Mouse (Mus musculus): ENCODE data around the gene Hecw1.

DNA sequence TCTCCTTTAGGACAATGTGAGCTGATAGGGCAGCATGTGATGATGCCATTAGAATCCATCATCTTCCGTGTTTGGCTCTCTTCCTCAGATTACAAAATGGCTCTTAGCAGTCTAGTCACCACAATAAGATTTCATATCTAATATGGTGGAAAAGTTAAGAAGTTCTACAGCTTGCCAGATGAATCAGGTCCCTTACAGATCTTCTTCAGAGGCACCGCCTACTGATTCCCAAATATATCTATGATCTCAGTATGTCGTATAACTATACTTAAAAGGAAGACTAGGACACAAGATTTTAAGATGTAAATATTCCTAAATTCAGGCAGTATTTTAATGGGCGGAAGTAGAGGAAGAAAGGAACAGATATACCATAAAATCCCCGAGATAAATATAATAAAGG lies 16.3 kb downstream of the Hecw1 start:
- TF ChIP-seq MEF2A (IDR thresholded peaks at IDR 0.05; ENCODE audit: extremely low read depth, insufficient replicate concordance, low read depth, low read length, poor library complexity, severe bottlenecking) (no peak), TCF12 (IDR thresholded peaks at IDR 0.05; ENCODE audit: low read depth, low read length) (no peak), ETS1 (IDR thresholded peaks at IDR 0.05; ENCODE audit: low read depth, low read length) (no peak), ZC3H11A (IDR thresholded peaks at IDR 0.05; ENCODE audit: low read depth, low read length) (no peak), RCOR1 (IDR thresholded peaks at IDR 0.05; ENCODE audit: low read depth, low read length) (no peak), POLR2A (IDR thresholded peaks at IDR 0.05; ENCODE audit: control insufficient read depth in 1 of 2, insufficient read depth in 1 of 2, low read depth in 1 of 2, low read length in 2 of 2, poor library complexity in 1 of 2) (no peak), ZMIZ1 (IDR thresholded peaks at IDR 0.05; ENCODE audit: low read depth, low read length) (no peak), HCFC1 (IDR thresholded peaks at IDR 0.05; ENCODE audit: low read depth, low read length) (no peak), EP300 (IDR thresholded peaks at IDR 0.05; ENCODE audit: low read depth in 1 of 2, low read length in 2 of 2) (no peak), CTCF (IDR thresholded peaks at IDR 0.05 in 2 of 3, conservative IDR thresholded peaks at IDR 0.05 in 1 of 3; ENCODE audit: control insufficient read depth in 1 of 3, insufficient read depth in 1 of 3, low read depth in 2 of 3, low read length in 3 of 3, poor library complexity in 1 of 3, severe bottlenecking in 1 of 3) (no peak), BHLHE40 (IDR thresholded peaks at IDR 0.05; ENCODE audit: borderline replicate concordance, low read depth, low read length) (no peak)

Measured in MEL (cell line).